Mouse (Mus musculus) limb, embryonic 15.5 days (tissue): ENCODE measurements around the gene Chn1. TPM values are rescaled to one million over a fixed set of nuclear protein-coding genes. Genes with fewer than 3 reads are reported as not detected.

ENCODE experiments used
- ATAC-seq: fragments of 200-750 bp; cut with Nextera tagmentation; 2 replicates; pipeline ENCODE4 v1.8.0; 2017; ENCODE audit warnings: low read depth, moderate TSS enrichment; ENCODE audit not compliant: insufficient number of reproducible peaks, low FRiP score, low TSS enrichment
- H3K27ac ChIP-seq: fragments of 300-500 bp; sonication (generic); 2 replicates; pipeline ENCODE4 v1.5.1; 2015; ENCODE audit warnings: moderate library complexity, mild to moderate bottlenecking, inconsistent platforms
- H3K27me3 ChIP-seq: fragments of 300-500 bp; sonication (generic); 2 replicates; pipeline ENCODE4 v1.6.1; 2015; ENCODE audit warnings: inconsistent platforms
- H3K36me3 ChIP-seq: fragments of 300-500 bp; sonication (generic); 2 replicates; pipeline ENCODE4 v1.6.1; 2015; ENCODE audit warnings: inconsistent platforms
- H3K4me1 ChIP-seq: fragments of 300-500 bp; sonication (generic); 2 replicates; pipeline ENCODE4 v1.6.1; 2015; ENCODE audit warnings: inconsistent platforms
- H3K4me2 ChIP-seq: fragments of 300-500 bp; sonication (generic); 2 replicates; pipeline ENCODE4 v1.6.1; 2015; ENCODE audit warnings: mild to moderate bottlenecking, inconsistent platforms
- H3K4me3 ChIP-seq: fragments of 300-500 bp; sonication (generic); 2 replicates; pipeline ENCODE4 v1.5.1; 2015; ENCODE audit warnings: mild to moderate bottlenecking, inconsistent platforms
- H3K9ac ChIP-seq: fragments of 300-500 bp; sonication (generic); 2 replicates; pipeline ENCODE4 v1.6.1; 2015; ENCODE audit warnings: inconsistent platforms
- H3K9me3 ChIP-seq: fragments of 300-500 bp; sonication (generic); 2 replicates; pipeline ENCODE4 v1.6.1; 2016; ENCODE audit warnings: inconsistent platforms
- WGBS: fragments of 180-500 bp; shearing (Covaris S2); methylation state at CpG from one replicate; pipeline ENCODE4 v1.1.7; 2015; 5-methylcytosine and 5-hydroxymethylcytosine counted together
- polyA plus RNA-seq: library from polyadenylated mRNA; unstranded; fragments of >200 nt; fragmentation: Nextera tagmentation; extraction: Ambion mirVana; gene quantifications from 2 replicates; pipeline ENCODE4 v1.2.1, GENCODE M21; 2015

Chn1 gene
- polyA plus RNA-seq, 1 experiment from 2014 or later, result 20.2 TPM

- Histone ChIP-seq H3K36me3 (no peaks in the 10 kb centered on the region), H3K4me3 (peak overlapping the region; percentile 24), H3K4me1 (peaks cover 3% of the 10 kb centered on the region; the same call in 1 of the 2 replicates), H3K9ac (no peak overlapping the region), H3K4me2 (peak overlapping the region; percentile 36; the same call in 1 of the 2 replicates), H3K9me3 (no peaks in the 10 kb centered on the region), H3K27me3 (no peaks in the 10 kb centered on the region), H3K27ac (no peak overlapping the region)
- no peak for ATAC-seq
- 14% methylated on average over 8 of the region's 8 CpGs for WGBS
These were observed 208.0 kb downstream of the Chn1 start for GRCm38 (mm10) chr2:73566989-73567605.

GRCm38 (mm10) chr2:73566162-73566561, 209.0 kb downstream of the Chn1 start:
- Histone ChIP-seq H3K27ac (no peak overlapping the region), H3K27me3 (no peaks in the 10 kb centered on the region), H3K9ac (no peak overlapping the region), H3K4me3 (no peak overlapping the region), H3K9me3 (no peaks in the 10 kb centered on the region), H3K4me2 (no peak overlapping the region), H3K36me3 (no peaks in the 10 kb centered on the region), H3K4me1 (peaks cover 10% of the 10 kb centered on the region)
- ATAC-seq, result no peak
- 26% methylated on average over 7 of the region's 7 CpGs for WGBS

DNA sequence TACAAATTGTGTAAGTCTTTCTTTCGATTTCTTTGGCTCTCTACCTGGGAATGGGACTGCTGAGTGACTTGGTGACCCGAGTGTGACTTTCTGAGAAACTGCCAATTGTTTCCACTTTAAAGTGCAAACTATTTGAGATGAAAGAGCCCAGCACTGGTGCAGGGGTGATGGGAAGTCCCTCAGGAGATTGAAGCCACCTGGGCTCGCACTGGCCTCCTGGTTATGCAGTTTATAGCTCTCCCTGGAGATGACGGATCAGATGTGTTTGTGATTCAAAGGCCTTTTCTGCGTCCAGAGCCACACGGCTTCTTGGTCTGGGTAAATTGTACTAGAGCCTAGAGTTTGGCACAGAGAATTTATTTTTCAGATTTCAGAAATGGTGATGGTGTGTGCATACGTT, 211.5 kb downstream of the Chn1 start:
- no peak for ATAC-seq
- Histone ChIP-seq H3K36me3 (no peaks in the 10 kb centered on the region), H3K27me3 (no peaks in the 10 kb centered on the region), H3K27ac (no peak overlapping the region), H3K4me3 (no peak overlapping the region), H3K9ac (no peak overlapping the region), H3K9me3 (no peaks in the 10 kb centered on the region), H3K4me2 (no peak overlapping the region), H3K4me1 (peaks cover 17% of the 10 kb centered on the region)
- WGBS, result 23% methylated on average over 7 of the region's 7 CpGs

DNA sequence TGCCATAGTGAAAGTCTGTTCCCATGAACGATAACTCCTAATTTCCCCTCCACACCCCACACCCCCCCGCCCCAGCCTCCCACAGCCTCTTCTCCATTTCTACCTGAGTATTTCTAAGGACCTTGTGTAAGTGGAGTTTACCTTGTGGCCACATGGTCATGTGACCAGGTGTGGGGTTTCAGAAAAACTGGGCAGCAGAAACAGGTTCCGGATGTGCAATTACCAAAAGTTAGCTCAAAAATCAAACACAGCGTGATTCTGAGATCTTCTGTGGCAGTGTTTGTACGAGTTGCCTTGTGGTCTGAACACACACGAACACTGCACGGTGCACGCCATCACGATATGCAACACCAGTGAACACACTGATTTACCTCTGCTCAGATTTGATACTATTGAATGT, 212.5 kb downstream of the Chn1 start:
- WGBS, result 81% methylated on average over 9 of the region's 9 CpGs
- Histone ChIP-seq H3K36me3 (no peaks in the 10 kb centered on the region), H3K9me3 (no peaks in the 10 kb centered on the region), H3K4me3 (no peak overlapping the region), H3K27ac (no peak overlapping the region), H3K27me3 (no peaks in the 10 kb centered on the region), H3K4me1 (peaks cover 17% of the 10 kb centered on the region), H3K9ac (no peak overlapping the region), H3K4me2 (no peak overlapping the region)
- no peak for ATAC-seq

GRCm38 (mm10) chr2:73561665-73562063, 213.5 kb downstream of the Chn1 start:
- 8% methylated on average over 8 of the region's 8 CpGs for WGBS
- H3K27ac ChIP-seq, result no peak overlapping the region
- H3K9me3 ChIP-seq, result no peaks in the 10 kb centered on the region
- H3K9ac ChIP-seq, result no peak overlapping the region
- H3K36me3 ChIP-seq, result no peaks in the 10 kb centered on the region
- H3K4me3 ChIP-seq, result peak overlapping the region; percentile 37
- peak overlapping the region; percentile 63 for H3K4me2 ChIP-seq
- H3K27me3 ChIP-seq, result no peaks in the 10 kb centered on the region
- peak; percentile 36; the same call in 1 of the 2 replicates for ATAC-seq
- peaks cover 17% of the 10 kb centered on the region for H3K4me1 ChIP-seq

GRCm38 (mm10) chr2:73560899-73561664, 214.1 kb downstream of the Chn1 start:
- WGBS, result 4% methylated on average over 19 of the region's 23 CpGs
- no peak overlapping the region for H3K9ac ChIP-seq
- ATAC-seq, result peak; percentile 31; the same call in 1 of the 2 replicates
- H3K27ac ChIP-seq, result no peak overlapping the region
- H3K9me3 ChIP-seq, result no peaks in the 10 kb centered on the region
- H3K4me3 ChIP-seq, result peak overlapping the region; percentile 37
- peak overlapping the region; percentile 63 for H3K4me2 ChIP-seq
- no peaks in the 10 kb centered on the region for H3K36me3 ChIP-seq
- no peaks in the 10 kb centered on the region for H3K27me3 ChIP-seq
- H3K4me1 ChIP-seq, result peaks cover 17% of the 10 kb centered on the region

Other genes with a start within 250 kb of the Chn1 start
- 15.1 TPM in 2 replicates for gene Wipf1, start 245.6 kb downstream of the Chn1 start, polyA plus RNA-seq
- gene Chrna1, start 195.0 kb downstream of the Chn1 start, polyA plus RNA-seq, result 10.8 and 24.1 TPM in 2 replicates
- 57.7 and 60.1 TPM in 2 replicates for gene Atf2, start 117.3 kb upstream of the Chn1 start, polyA plus RNA-seq
- 804 and 950 TPM in 2 replicates for gene Atp5g3, start 136.0 kb upstream of the Chn1 start, polyA plus RNA-seq